Mouse (Mus musculus) mouse embryonic stem cell (cell line): ENCODE measurements around the gene Ccdc184.

Source experiments
- in situ Hi-C, 2 experiments: fragments of 300-500 bp; cut with MboI; formaldehyde crosslinking; loops; 1 replicate in 1 of 2; 3 replicates in 1 of 2; pipeline ENCODE4 v1.14.3; 2019 to 2020; ENCODE audit warnings: low sequenced_read_pairs in 2 of 2, low pct_unique_long_range_greater_than_20kb in 1 of 2, mixed read lengths in 1 of 2; ENCODE audit not compliant: unreplicated experiment in 1 of 2

The Ccdc184 gene

DNA sequence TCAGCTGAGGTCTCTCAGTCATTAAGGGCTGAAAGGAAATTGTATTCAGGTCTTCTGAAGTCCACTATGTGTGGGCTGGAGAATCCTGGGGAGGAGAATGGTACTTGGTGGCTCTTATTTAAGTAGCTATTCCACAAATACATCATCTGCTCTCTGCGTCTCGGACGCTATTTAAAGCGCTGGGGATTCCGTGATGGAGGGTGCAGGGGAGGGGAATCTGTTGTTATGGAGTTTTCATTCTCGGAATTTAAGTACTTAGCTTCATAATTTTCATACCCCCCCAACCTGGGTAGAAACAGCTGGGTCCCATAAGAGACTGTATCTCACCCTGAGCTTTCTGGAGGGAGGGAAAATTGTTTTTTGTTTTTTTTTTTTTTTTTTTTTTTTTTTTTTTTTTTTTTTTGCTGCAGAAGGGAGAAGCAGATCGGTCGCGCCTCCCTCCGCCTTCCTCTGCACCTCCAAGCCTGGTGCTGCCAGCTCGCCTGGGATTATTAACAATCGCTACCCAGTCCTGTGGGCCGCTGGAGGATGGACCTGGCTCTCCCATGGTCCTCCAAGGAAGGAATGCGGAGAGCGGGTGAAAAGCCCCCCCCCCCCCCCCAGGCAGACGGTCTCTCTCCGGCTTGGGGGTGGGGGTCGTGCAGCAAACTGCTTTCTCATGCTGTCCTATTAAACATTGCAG is at the start of gene Ccdc184:
Gene Ccdc184, plus strand, starts transcription at position 196 of the 682 bp plus-strand sequence.
- in situ Hi-C loops = loop anchor here in 1 of 2 experiments (25.0 kb wide), 1 partner anchor 305 kb away; no protein-coding TSS in a partner anchor

DNA sequence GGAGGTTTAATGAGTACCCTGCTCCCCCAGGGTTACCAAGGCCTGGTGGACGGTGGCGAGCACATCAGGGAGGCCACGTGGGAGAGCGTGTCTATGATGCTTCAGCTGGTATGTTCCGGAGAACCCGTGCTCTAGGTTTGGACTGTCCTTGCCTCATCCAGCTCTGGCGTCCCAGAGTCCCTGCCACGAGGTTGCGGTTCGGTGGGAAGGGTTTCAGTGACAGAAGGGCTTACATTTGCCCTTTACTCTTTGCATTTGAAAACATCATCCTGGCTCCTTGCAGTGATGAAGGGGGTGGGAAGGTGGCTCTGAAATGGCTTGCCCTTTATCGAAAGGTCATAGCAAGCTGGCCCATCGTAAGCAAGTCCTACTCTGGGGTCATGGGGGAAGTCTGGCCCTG is 47.6 kb upstream of the Ccdc184 start:
- in situ Hi-C loops = no loop called here

DNA sequence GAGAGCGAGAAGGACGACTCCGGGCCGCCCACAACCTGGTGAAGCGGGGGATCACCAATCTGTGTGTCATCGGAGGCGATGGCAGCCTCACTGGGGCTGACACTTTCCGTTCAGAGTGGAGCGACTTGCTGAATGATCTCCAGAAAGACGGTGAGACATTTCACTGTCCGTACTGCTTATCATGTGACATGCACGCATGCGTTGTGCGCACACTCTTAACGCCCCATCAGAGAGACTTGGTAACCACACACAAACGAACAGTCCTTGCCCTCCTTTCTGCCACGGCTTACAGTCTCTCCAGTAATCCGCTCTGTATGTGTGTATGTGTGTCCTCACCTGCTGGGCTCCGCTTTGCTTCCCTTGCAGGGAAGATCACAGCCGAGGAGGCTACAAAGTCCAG is 46.1 kb upstream of the Ccdc184 start:
- in situ Hi-C loops = no loop called here

DNA sequence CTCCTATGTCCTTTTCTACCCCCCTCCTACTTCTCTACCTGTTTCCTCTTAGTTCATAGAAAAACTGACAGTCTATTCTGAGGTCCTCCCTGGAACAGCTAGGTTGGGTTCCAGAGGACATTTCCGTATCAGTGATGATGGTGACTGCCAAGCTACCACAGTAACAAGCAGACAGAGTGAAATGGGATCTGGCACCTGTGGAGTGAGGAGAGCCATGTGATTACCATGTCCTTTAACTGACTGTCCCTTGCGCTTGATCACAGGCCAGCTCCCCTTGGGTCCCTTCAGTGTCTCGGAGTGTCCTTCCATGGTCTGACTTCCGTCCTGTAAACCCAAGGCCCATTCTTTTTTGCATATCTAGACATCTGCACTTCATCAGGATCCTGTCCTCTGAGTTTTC is 36.0 kb upstream of the Ccdc184 start:
- in situ Hi-C loops = no loop called here

DNA sequence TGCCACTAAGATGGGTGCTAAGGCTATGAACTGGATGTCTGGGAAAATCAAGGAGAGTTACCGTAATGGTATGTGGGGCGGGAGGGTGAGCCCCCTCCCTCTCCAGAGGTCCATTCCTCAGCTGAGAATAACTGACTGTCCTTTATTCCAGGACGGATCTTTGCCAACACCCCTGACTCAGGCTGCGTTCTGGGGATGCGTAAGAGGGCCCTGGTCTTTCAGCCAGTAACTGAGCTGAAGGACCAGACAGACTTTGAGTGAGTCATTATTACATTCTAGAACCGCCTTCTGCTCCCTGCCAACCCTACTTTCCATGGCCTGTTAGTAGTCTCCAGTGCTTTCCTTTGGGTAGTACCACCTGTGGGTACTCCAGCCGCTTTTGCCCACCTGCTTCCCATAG is 35.5 kb upstream of the Ccdc184 start:
- in situ Hi-C loops = no loop called here

DNA sequence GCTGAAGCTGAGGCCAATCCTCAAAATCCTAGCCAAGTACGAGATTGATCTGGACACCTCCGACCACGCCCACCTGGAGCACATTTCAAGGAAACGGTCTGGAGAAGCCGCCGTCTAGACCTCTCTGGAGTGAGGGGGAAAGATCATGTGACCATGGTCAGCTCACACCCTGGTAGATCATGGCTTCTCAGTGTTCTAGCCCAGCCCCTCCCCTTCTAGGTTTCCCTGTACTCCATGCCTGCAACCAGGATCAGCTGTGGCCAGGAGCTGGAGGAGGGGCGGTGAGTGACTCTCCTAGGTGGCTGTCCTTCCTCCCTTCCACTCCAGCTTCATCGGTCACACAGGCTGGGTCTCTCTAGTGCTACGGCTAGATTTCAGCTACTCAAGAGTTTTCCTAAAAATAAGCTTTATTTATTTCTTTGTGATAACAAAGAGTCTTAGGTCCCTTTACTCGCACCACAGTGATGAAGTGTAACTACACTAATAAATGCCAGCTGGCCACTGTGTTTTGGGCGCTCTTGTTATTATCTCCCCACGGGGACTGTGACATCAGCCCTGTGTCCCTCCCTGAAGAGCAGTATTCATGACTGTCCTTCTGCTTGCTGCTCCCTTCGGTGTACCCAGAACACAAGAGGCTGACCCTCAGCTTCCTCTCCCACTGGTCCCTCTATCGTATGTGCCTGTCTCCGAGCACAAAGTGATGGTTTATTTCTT is 34.9 kb upstream of the Ccdc184 start:
- in situ Hi-C loops = no loop called here

DNA sequence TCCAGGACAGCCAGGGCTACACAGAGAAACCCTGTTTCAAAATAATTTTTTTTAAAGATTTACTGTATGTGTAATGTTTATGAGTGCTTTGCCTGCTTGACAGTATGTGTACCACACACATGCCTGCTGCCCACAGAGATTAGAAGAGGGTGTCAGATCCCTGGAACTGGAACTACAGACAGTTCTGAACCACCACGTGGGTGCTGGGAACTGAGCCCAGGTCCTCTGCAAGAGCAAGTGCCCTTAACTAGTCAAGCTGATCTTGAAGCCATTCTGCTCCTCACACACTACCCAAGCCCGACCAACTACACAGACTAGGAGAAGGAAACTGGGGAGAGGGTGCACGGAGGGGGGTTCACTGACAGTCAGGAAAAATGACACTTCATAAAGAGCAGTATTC is 33.5 kb upstream of the Ccdc184 start:
- in situ Hi-C loops = no loop called here

DNA sequence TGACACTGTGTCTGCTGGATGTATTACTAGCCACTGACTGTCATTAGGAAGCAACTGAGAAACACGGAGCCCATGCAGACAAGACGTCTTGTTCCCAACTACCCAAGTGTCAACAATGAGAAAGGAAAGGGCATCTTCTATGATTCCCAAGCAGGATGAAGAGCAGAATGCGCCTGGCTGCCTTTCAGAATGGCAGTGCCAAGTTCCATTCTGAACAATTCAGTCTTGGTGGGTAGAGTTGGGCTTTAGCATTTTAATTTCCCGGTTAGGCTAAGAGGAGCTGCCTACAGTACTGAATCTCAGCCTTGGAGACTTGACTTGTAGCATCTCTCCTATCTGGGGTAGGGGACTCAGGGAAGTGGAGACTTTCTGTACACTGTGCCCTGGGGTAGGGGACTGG is 32.9 kb upstream of the Ccdc184 start:
- in situ Hi-C loops = no loop called here

DNA sequence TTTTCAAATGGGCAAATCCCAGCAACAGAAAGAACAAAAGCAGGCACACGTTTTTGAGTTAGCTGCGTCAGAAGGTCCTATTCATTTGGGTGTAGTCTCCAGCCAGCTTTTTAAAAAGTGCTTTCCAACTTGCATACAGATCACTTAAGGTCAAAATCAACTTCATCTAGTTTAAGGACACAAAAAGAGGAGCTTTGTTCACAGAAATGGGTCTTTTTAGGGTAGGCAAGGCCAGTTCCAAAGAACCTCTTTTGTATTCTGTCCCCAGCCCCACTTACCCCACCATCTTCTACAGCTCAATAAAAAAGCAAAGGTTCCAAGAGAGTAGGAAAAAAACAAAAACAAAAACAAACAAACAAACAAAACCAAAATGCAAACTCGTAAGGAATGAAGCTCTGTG is 32.3 kb upstream of the Ccdc184 start:
- in situ Hi-C loops = no loop called here

DNA sequence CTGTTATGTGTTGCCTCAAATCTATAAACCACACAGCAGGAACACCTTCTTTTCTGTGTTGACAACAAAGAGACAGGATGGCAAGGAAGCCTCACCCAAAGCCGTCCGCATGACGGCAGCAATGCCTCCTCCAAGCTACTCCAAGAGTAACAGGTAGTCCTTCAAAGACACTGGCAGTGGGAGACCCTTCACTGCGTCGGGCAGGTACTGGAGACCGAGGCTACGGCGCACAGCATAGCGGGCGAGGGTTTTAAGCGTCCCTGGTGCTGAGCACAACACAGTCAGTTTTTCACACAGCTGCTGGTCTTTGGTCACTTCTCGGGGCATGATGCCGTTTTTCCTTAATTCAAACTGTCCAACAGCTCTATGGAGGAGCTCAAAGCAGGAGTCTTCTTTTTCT is 31.3 kb upstream of the Ccdc184 start:
- in situ Hi-C loops = no loop called here

DNA sequence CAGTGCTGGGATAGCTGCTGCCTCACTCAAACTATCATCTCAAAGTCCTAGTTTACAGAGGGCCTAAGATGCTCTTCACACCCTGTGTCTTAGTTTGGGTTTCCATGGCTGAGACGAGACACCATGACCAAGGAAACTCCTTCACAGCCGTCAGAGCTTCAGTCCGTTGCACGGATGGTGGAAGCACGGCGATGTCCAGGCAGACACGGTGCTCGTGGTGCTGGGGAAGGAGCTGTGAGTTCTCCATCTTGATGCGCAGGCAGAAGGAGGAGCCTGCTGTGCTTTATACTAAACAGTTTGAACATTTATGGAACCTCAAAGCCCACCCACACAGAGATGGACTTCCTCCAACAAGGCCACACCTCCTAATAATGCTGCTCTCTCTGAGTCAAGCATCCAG is 30.1 kb upstream of the Ccdc184 start:
- in situ Hi-C loops = no loop called here

DNA sequence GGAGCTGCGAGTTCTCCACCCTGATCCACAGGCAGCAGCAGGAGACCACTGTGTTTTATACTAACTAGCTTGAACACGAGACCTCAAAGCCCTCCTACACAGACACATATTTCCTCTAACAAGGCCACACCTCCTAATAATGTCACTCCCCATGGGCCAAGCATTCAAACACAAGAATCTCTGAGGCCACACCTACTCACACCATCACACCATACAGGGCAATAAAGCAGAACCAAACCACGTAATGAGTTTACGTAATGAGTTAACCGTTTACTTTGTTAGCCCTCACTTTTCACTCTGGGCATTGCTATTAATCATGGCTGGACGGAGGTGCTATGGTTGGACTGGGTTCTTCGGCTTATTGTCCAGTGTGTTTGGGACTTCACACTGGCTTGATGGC is 27.2 kb upstream of the Ccdc184 start:
- in situ Hi-C loops = no loop called here

DNA sequence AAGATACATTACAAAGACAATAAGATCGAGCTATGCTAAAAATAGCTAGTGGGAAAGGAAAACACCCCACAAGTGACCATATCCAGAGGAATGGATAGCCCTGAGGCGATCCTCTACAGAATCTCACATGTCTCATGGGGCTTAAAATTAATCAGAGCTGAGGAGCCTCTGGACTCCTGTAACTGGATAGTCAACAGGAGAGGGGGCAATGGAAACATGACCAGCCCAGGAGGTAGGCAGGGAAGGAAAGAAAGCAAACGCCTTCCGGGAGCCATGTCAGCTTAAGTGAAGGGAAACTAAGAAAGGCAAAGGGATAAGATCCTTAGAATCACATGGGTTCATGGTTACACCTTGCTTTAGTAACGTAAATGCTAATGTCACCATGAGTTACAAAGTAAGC is 26.1 kb upstream of the Ccdc184 start:
- in situ Hi-C loops = no loop called here

DNA sequence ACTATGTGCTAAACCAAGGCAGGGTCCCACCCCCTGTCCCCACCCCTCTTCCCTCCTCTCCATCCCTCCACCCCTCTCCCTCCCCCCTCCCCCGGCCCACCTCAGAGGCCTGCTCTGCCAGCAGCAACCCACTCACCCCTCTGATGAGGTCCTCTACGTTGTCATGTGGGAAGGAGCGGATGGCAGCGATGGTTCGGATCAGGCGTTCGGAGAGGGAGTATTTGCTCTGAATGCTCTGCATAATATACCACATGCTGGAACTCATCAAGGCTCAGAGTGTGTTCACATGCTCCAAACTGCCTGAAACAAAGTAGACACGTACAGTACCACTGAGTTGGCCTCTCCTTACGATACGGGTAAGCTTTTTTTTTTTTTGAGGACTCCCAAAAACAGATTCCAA is 24.4 kb upstream of the Ccdc184 start:
- in situ Hi-C loops = no loop called here

DNA sequence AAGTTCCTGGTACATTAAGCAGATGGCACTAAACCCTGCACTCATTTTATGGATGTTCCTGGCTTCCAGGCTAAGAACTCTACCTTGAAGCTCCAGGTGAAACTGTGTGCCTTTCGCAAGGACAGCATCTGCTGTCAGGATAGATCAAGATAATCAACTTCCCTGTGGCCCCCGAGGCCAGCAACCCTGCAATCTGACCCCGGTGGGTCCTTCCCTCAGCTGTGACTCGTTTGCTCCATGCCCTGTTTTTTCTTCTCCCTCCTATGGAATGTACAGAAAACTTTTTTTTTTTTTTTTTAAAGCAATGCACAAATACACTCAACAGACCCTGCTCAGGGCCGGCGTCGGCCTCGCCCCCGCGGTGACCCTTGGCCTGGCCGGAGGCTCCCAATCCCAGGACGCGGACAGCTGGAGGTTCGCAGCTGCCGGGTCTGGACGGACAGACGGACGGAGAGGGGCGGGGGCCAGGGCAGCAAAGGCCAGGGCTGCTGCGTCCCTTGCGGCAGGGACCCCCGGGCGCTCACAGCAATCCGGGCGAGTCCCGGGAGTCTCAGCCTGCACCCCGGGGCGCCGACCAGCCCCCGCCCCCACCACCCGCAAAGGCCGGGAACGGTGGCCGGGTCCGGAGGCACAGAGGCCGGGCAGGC is 22.0 kb upstream of the Ccdc184 start:
- in situ Hi-C loops = no loop called here

DNA sequence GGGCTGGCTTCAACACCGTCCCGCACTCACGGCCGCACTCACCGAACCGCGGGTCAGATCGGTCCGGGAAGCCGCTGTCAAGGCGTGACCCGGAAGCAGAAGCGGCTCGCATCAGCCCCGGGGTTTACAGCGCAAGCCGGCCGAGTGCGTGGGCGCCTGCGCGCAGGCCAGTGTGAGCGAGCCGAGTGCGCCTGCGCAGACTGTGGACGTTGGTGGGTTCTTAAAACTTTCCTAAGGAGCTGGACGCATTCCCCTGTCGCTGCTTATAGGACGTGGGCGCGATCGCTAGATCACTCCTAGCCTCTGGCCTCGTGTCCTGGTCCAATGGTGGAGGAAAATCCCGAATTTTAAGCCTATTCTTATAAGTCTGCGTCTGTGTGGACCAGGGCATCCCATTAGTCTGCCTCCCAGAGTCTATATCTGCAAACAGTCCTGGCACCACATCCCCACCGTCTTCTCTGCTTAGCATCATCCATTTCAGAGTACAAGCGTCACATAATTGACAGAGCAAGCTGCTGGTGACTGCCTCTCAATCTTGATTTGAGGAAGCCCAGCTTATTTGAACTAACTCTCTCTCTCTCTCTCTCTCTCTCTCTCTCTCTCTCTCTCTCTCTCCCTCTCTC is 21.3 kb upstream of the Ccdc184 start:
- in situ Hi-C loops = no loop called here

DNA sequence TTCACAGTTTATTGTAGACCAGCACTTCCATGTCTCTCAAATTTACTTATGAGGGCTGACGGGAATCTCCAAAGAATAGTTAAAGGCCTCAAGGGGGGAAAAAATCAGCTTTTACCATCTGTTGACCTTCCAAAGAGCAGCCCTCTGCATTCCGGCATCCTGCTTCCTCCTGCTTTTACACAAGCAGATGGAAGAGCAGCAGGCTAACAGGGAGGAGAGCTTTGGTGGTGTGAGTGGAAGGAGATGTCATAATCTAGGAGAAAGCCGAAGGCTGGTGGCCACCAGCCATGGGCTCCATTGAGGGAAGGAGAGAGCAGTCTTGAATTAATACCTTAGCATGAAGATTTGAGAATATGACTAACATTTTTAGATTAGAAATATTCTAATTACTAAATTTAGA is 18.6 kb upstream of the Ccdc184 start:
- in situ Hi-C loops = no loop called here

DNA sequence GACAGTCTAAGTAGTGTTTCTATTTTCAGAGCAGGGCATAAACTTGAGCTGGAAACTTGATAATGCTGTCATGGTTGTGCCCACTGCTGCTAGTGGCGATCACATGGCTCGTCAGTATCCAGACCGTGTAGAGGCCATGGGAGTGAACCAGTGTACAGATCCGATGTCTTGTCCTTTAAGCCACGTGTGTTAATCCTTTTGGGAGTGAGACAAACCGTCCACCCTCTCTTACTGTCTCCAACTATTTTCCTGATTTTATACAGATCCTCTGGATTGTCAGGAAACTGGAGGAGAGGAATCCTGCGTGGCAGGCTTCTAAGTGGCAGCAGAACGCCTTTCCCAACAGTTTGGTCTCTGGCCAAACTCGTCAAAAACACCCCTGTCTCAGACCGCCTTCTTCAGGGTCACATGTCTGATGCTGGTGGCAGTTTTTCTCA is 17.8 kb upstream of the Ccdc184 start:
- in situ Hi-C loops = no loop called here

DNA sequence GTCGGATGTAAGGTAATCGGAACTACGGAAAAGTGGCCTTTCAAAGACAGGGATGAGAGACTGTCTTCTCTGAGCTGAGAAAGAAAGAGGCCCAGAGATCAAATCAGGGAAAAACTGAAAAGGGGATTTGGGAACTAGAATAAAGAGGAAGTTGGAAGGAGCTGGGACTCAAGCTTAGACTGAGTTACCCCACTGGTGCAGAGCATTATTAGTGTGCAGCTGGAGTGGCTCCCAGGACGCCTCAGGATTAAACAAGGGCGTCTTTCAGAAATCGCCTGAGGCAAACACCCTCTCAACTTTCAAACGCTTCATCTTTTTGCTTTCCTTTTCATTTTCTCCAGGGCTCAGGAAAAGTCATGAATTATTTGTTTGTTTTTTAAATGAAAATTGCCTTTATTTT is 14.0 kb upstream of the Ccdc184 start:
- in situ Hi-C loops = loop anchor here in 1 of 2 experiments (25.0 kb wide), 1 partner anchor 291 kb away; no protein-coding TSS in a partner anchor
